Mouse (Mus musculus) limb, embryonic 12.5 days (tissue): ENCODE data around the gene Adora2b. TPM values are rescaled to one million over a fixed set of nuclear protein-coding genes. Genes with fewer than 3 reads are reported as not detected.

ENCODE experiments used
- ATAC-seq: fragments of 200-750 bp; cut with Nextera tagmentation; 2 replicates; pipeline ENCODE4 v1.8.0; 2017; ENCODE audit warnings: low read depth, moderate TSS enrichment; ENCODE audit not compliant: insufficient number of reproducible peaks, insufficient read depth, low FRiP score, low TSS enrichment
- H3K27ac ChIP-seq: fragments of 300-500 bp; sonication (generic); 2 replicates; pipeline ENCODE4 v1.5.1; 2016; ENCODE audit warnings: mild to moderate bottlenecking, moderate library complexity
- H3K27me3 ChIP-seq: fragments of 300-500 bp; sonication (generic); 2 replicates; pipeline ENCODE4 v1.6.1; 2016; ENCODE audit warnings: mild to moderate bottlenecking, moderate library complexity
- H3K36me3 ChIP-seq: fragments of 300-500 bp; sonication (generic); 2 replicates; pipeline ENCODE4 v1.6.1; 2016; ENCODE audit warnings: mild to moderate bottlenecking, moderate library complexity
- H3K4me1 ChIP-seq: fragments of 300-500 bp; sonication (generic); replicated peaks from 2 replicates; pipeline ENCODE4 v1.6.1; 2016
- H3K4me2 ChIP-seq: fragments of 300-500 bp; sonication (generic); 2 replicates; pipeline ENCODE4 v1.6.1; 2016; ENCODE audit warnings: mild to moderate bottlenecking, moderate library complexity
- H3K4me3 ChIP-seq: fragments of 300-500 bp; sonication (generic); replicated peaks from 2 replicates; pipeline ENCODE4 v1.5.1; 2016; ENCODE audit warnings: mild to moderate bottlenecking
- H3K9ac ChIP-seq: fragments of 300-500 bp; sonication (generic); replicated peaks from 2 replicates; pipeline ENCODE4 v1.6.1; 2016; ENCODE audit warnings: mild to moderate bottlenecking, moderate library complexity
- H3K9me3 ChIP-seq: fragments of 300-500 bp; sonication (generic); 2 replicates; pipeline ENCODE4 v1.6.1; 2016; ENCODE audit warnings: mild to moderate bottlenecking, moderate library complexity
- WGBS: fragments of 180-500 bp; shearing (Covaris S2); methylation state at CpG from one replicate; pipeline ENCODE4 v1.1.7; 2016; 5-methylcytosine and 5-hydroxymethylcytosine counted together
- polyA plus RNA-seq: library from polyadenylated mRNA; unstranded; fragments of >200 nt; fragmentation: Nextera tagmentation; extraction: Ambion mirVana; gene quantifications from 2 replicates; pipeline ENCODE4 v1.2.1, GENCODE M21; 2016

Adora2b gene
- polyA plus RNA-seq, 1 experiment from 2014 or later = 7.8 TPM

GRCm38 (mm10) chr11:62285020-62285419 is 36.2 kb downstream of the Adora2b start:
- H3K4me1 ChIP-seq = peaks cover 8% of the 10 kb centered on the region
- no peak for ATAC-seq
- no peak overlapping the region for H3K4me3 ChIP-seq
- 70% methylated on average over 8 of the region's 8 CpGs for WGBS
- no peak overlapping the region for H3K9ac ChIP-seq
- no peaks in the 10 kb centered on the region for H3K27me3 ChIP-seq
- peaks cover 51% of the 10 kb centered on the region for H3K36me3 ChIP-seq
- no peaks in the 10 kb centered on the region for H3K9me3 ChIP-seq
- no peak overlapping the region for H3K27ac ChIP-seq
- no peak overlapping the region for H3K4me2 ChIP-seq

- Histone ChIP-seq H3K4me1 (0 out of 2 replicates have a peak, but pooled peaks cover 3% of the 10 kb centered on the region), H3K27ac (no peak overlapping the region), H3K4me3 (no peak overlapping the region), H3K9me3 (no peaks in the 10 kb centered on the region), H3K4me2 (no peak overlapping the region), H3K36me3 (peaks cover 60% of the 10 kb centered on the region), H3K27me3 (no peaks in the 10 kb centered on the region), H3K9ac (no peak overlapping the region)
- WGBS = 100% methylated on average over 1 of the region's 1 CpGs
- ATAC-seq = no peak
Observed at GRCm38 (mm10) chr11:62287700-62288099, 38.9 kb downstream of the Adora2b start.

GRCm38 (mm10) chr11:62294121-62294520 is 45.3 kb downstream of the Adora2b start:
- peaks cover 68% of the 10 kb centered on the region for H3K36me3 ChIP-seq
- no peak for ATAC-seq
- 83% methylated on average over 2 of the region's 2 CpGs for WGBS

GRCm38 (mm10) chr11:62298883-62299282 is 50.1 kb downstream of the Adora2b start:
- ATAC-seq = no peak
- H3K4me2 ChIP-seq = no peak overlapping the region
- no peak overlapping the region for H3K27ac ChIP-seq
- peaks cover 43% of the 10 kb centered on the region for H3K36me3 ChIP-seq
- H3K27me3 ChIP-seq = no peaks in the 10 kb centered on the region
- H3K9ac ChIP-seq = no peak overlapping the region
- H3K4me1 ChIP-seq = no peaks in the 10 kb centered on the region
- no peak overlapping the region for H3K4me3 ChIP-seq
- no peaks in the 10 kb centered on the region for H3K9me3 ChIP-seq
- 87% methylated on average over 6 of the region's 6 CpGs for WGBS

More at GRCm38 (mm10) chr11:62294121-62294520, 45.3 kb downstream of the Adora2b start:
- Histone ChIP-seq H3K27me3 (no peaks in the 10 kb centered on the region), H3K4me3 (no peak overlapping the region), H3K4me2 (no peak overlapping the region), H3K9ac (no peak overlapping the region), H3K9me3 (no peaks in the 10 kb centered on the region), H3K4me1 (no peaks in the 10 kb centered on the region), H3K27ac (no peak overlapping the region)

GRCm38 (mm10) chr11:62305866-62306265 is 57.1 kb downstream of the Adora2b start:
- Histone ChIP-seq H3K27ac (no peak overlapping the region), H3K9me3 (no peaks in the 10 kb centered on the region), H3K4me2 (no peak overlapping the region), H3K9ac (no peak overlapping the region), H3K4me1 (no peaks in the 10 kb centered on the region), H3K4me3 (no peak overlapping the region), H3K27me3 (no peaks in the 10 kb centered on the region), H3K36me3 (peaks cover 35% of the 10 kb centered on the region)
- ATAC-seq = no peak
- 90% methylated on average over 2 of the region's 2 CpGs for WGBS

GRCm38 (mm10) chr11:62309296-62309695 is 60.5 kb downstream of the Adora2b start:
- Histone ChIP-seq H3K27ac (no peak overlapping the region), H3K27me3 (no peaks in the 10 kb centered on the region), H3K9me3 (no peaks in the 10 kb centered on the region), H3K4me3 (no peak overlapping the region), H3K4me1 (no peaks in the 10 kb centered on the region), H3K4me2 (no peak overlapping the region), H3K9ac (no peak overlapping the region), H3K36me3 (peaks cover 58% of the 10 kb centered on the region)
- no peak for ATAC-seq
- WGBS = 94% methylated on average over 2 of the region's 2 CpGs

GRCm38 (mm10) chr11:62314984-62315383 is 66.2 kb downstream of the Adora2b start:
- no peak overlapping the region for H3K27ac ChIP-seq
- H3K4me2 ChIP-seq = no peak overlapping the region
- no peaks in the 10 kb centered on the region for H3K4me1 ChIP-seq
- WGBS = 92% methylated on average over 5 of the region's 5 CpGs
- H3K4me3 ChIP-seq = no peak overlapping the region
- ATAC-seq = no peak
- no peak overlapping the region for H3K9ac ChIP-seq
- peaks cover 81% of the 10 kb centered on the region for H3K36me3 ChIP-seq
- no peaks in the 10 kb centered on the region for H3K9me3 ChIP-seq
- no peaks in the 10 kb centered on the region for H3K27me3 ChIP-seq

Other genes with a start within 250 kb of the Adora2b start
- 23.7 and 25.8 TPM in 2 replicates for gene Zswim7, start 32.4 kb downstream of the Adora2b start, polyA plus RNA-seq
- gene Ttc19, start 32.5 kb downstream of the Adora2b start, polyA plus RNA-seq = 27.2 and 28.1 TPM in 2 replicates
- 9.5 and 12.0 TPM in 2 replicates for gene Pigl, start 209.5 kb downstream of the Adora2b start, polyA plus RNA-seq
- 187 and 193 TPM in 2 replicates for gene Ncor1, start 209.6 kb downstream of the Adora2b start, polyA plus RNA-seq